Mouse (Mus musculus) layer of hippocampus, adult 11-12 months (tissue): ENCODE measurements at regions not wholly inside any gene's neighbourhood (a gene's known extent, or its start where the extent isn't known, plus 50 kb on each side); places are given as distances from the start of the nearest gene placed in this dataset.
A peak's percentile ranks its signal among the peaks of the same experiment; 100 is the strongest.

Source experiments
- DNase-seq: peaks from one replicate; pipeline ENCODE4 v3.0.0; 2022; ENCODE audit warnings: low spot score

GRCm38 (mm10) chr1:138011581-138011980, 163.9 kb downstream of the Ptprc start:
- DNase-seq = no peak

- no peak for DNase-seq
These were observed 164.5 kb downstream of the Ptprc start for GRCm38 (mm10) chr1:138010910-138011477.

- no peak for DNase-seq
These were observed 168.7 kb downstream of the Ptprc start for GRCm38 (mm10) chr1:138006811-138007210.

- no peak for DNase-seq
These were observed 171.2 kb downstream of the Ptprc start for GRCm38 (mm10) chr1:138004319-138004718.

- DNase-seq = no peak
These were observed 176.1 kb downstream of the Ptprc start for GRCm38 (mm10) chr1:137999268-137999900.

GRCm38 (mm10) chr1:137996041-137996440, 179.5 kb downstream of the Ptprc start:
- no peak for DNase-seq

- no peak for DNase-seq
These were observed 183.6 kb downstream of the Ptprc start for GRCm38 (mm10) chr1:137991936-137992335.

- no peak for DNase-seq
These were observed 184.1 kb downstream of the Ptprc start for GRCm38 (mm10) chr1:137991412-137991811.

- DNase-seq = no peak
These were observed 202.1 kb downstream of the Ptprc start for GRCm38 (mm10) chr1:137973406-137973805.

GRCm38 (mm10) chr1:137972620-137973350, 202.7 kb downstream of the Ptprc start:
- peak; percentile 14 for DNase-seq

- no peak for DNase-seq
These were observed 209.2 kb downstream of the Ptprc start for GRCm38 (mm10) chr1:137966151-137966836.

- no peak for DNase-seq
These were observed 211.9 kb downstream of the Ptprc start for GRCm38 (mm10) chr1:137963656-137964055.

GRCm38 (mm10) chr1:137958040-137958439, 217.5 kb downstream of the Ptprc start:
- no peak for DNase-seq

GRCm38 (mm10) chr1:137955993-137956392, 219.5 kb downstream of the Ptprc start:
- DNase-seq = no peak

GRCm38 (mm10) chr1:137955139-137955538, 220.4 kb downstream of the Ptprc start:
- no peak for DNase-seq

- no peak for DNase-seq
These were observed 222.1 kb downstream of the Ptprc start for GRCm38 (mm10) chr1:137953369-137953768.

- DNase-seq = no peak
These were observed 222.7 kb downstream of the Ptprc start for GRCm38 (mm10) chr1:137952777-137953176.

- DNase-seq = no peak
These were observed 227.6 kb downstream of the Ptprc start for GRCm38 (mm10) chr1:137947900-137948299.

GRCm38 (mm10) chr1:137941776-137942522, 233.6 kb downstream of the Ptprc start:
- DNase-seq = no peak

- DNase-seq = no peak
These were observed 239.8 kb downstream of the Ptprc start for GRCm38 (mm10) chr1:137935746-137936145.

GRCm38 (mm10) chr1:137929764-137930163, 245.7 kb downstream of the Ptprc start:
- no peak for DNase-seq

- no peak for DNase-seq
These were observed 247.0 kb downstream of the Ptprc start for GRCm38 (mm10) chr1:137928522-137928921.
